Comparison of ENCODE assay signal across 10 mouse cellular contexts in genomic region chr10:77146901-77147463, GRCm38 (mm10). TPM values are rescaled to one million over a fixed set of nuclear protein-coding genes. Genes with fewer than 3 reads are reported as not detected.
A peak's percentile ranks its signal among the peaks of the same experiment; 100 is the strongest.
DNase-seq lines count a peak whose midpoint lies in the region; ATAC-seq lines count a peak whose summit lies in the region.
"Had no signal": no experiment of that assay in that cellular context is flagged by ENCODE, and none has a peak within 500 bp of the region (broad histone marks: within the 10 kb centered on the region; RNA-seq: fewer than 3 reads in every experiment).

No protein-coding gene starts in this region.

- H3K4me2 ChIP-seq in heart, embryonic 14.5 days (ENCODE audit: low read length), result no peak overlapping the region
- H3K4me2 ChIP-seq in liver, embryonic 15.5 days, result no peak overlapping the region
- H3K4me2 ChIP-seq: midbrain, embryonic 15.5 days had no signal

- H3K27ac ChIP-seq in heart, embryonic 14.5 days (replicated peaks in 1 of 2; ENCODE audit: control insufficient read depth in 1 of 2, insufficient read depth in 1 of 2, low read depth in 2 of 2, low read length in 2 of 2), result 0 out of 4 replicates have a peak overlapping the region, but pooled peaks have one; percentile 9 to 25
- no peak overlapping the region for H3K27ac ChIP-seq in liver, embryonic 15.5 days (replicated peaks)
- H3K27ac ChIP-seq: midbrain, embryonic 15.5 days had no signal

- H3K9me3 ChIP-seq in heart, embryonic 14.5 days (ENCODE audit: control insufficient read depth, low read length), result no peaks in the 10 kb centered on the region
- H3K9me3 ChIP-seq in liver, embryonic 15.5 days (replicated peaks), result no peaks in the 10 kb centered on the region
- H3K9me3 ChIP-seq: midbrain, embryonic 15.5 days had no signal

- ATAC-seq in heart, embryonic 14.5 days (ENCODE audit: insufficient number of reproducible peaks, insufficient read depth, low FRiP score, low read depth), result no peak
- ATAC-seq in liver, embryonic 15.5 days (ENCODE audit: insufficient read depth), result peak; percentile 43
- ATAC-seq: midbrain, embryonic 15.5 days had no signal

- WGBS in heart, embryonic 14.5 days, result 79% methylated on average over 4 of the region's 4 CpGs
- 59% methylated on average over 4 of the region's 4 CpGs for WGBS in liver, embryonic 15.5 days (ENCODE audit: insufficient replicate concordance)

- DNase-seq in heart, adult 11 months, result peak; percentile 95
- no peak for DNase-seq in heart, postnatal 36 days
- peak; percentile 64 for DNase-seq in MN1 (ENCODE audit: low spot score)
- no peak for DNase-seq in embryo, embryonic 10.5 days (ENCODE audit: low spot score)
- no peak for DNase-seq in right cerebral cortex, postnatal 14 days
- no peak for DNase-seq in right cerebral cortex, adult 18-20 months

- intact Hi-C loops in heart, postnatal 36 days (cut with DNase I), result loop anchor here (10.0 kb wide), 1 partner anchor 418 kb away; no protein-coding TSS in a partner anchor

- no peak overlapping the region for H3K4me3 ChIP-seq in heart, embryonic 14.5 days (ENCODE audit: control insufficient read depth in 1 of 2, insufficient read depth in 1 of 2, low read depth in 1 of 2, low read length in 2 of 2)
- H3K4me3 ChIP-seq in liver, embryonic 15.5 days (replicated peaks), result no peak overlapping the region
- H3K4me3 ChIP-seq: erythroblast, embryonic 14.5 days; midbrain, embryonic 15.5 days had no signal

- H3K9ac ChIP-seq in heart, embryonic 14.5 days (ENCODE audit: low read length), result no peak overlapping the region
- H3K9ac ChIP-seq in liver, embryonic 15.5 days, result no peak overlapping the region
- H3K9ac ChIP-seq: midbrain, embryonic 15.5 days had no signal

- H3K36me3 ChIP-seq in heart, embryonic 14.5 days (ENCODE audit: control insufficient read depth, insufficient read depth, low read length), result no peaks in the 10 kb centered on the region
- no peaks in the 10 kb centered on the region for H3K36me3 ChIP-seq in liver, embryonic 15.5 days (replicated peaks)
- H3K36me3 ChIP-seq: midbrain, embryonic 15.5 days had no signal

- no peaks in the 10 kb centered on the region for H3K27me3 ChIP-seq in heart, embryonic 14.5 days (ENCODE audit: control insufficient read depth, insufficient read depth, low read length)
- H3K27me3 ChIP-seq in liver, embryonic 15.5 days, result no peaks in the 10 kb centered on the region
- H3K27me3 ChIP-seq: midbrain, embryonic 15.5 days had no signal

- peaks cover 35 to 48% of the 10 kb centered on the region in 2 experiments for H3K4me1 ChIP-seq in heart, embryonic 14.5 days (ENCODE audit: control insufficient read depth in 2 of 2, insufficient read depth in 2 of 2, low read length in 2 of 2)
- peaks cover 21% of the 10 kb centered on the region for H3K4me1 ChIP-seq in liver, embryonic 15.5 days (replicated peaks)

RNA-seq across cellular contexts. Expression of gene Col18a1, which starts 19.4 kb away (rescaled TPM):
- 10 to 100 TPM; 11.4 to 12.0 TPM for total RNA-seq in heart, postnatal 36 days (2021)
- 93.5 and 102 TPM in 2 replicates for polyA plus RNA-seq in heart, embryonic 14.5 days (2014; fragmentation: Nextera tagmentation; extraction: Ambion mirVana)
- polyA plus RNA-seq in liver, embryonic 15.5 days (2015; fragmentation: Nextera tagmentation; extraction: Ambion mirVana), result 66.0 and 88.2 TPM in 2 replicates

Comparison
In these comparisons a context has a peak if more than half of its experiments do, and no peak if none do; other contexts are left out.
1. DNase-seq: peak in heart, adult 11 months (single experiment) and MN1 (single experiment); none in heart, postnatal 36 days (0 of 2), embryo, embryonic 10.5 days (single experiment), right cerebral cortex, postnatal 14 days (single experiment) and right cerebral cortex, adult 18-20 months (single experiment).